Mouse (Mus musculus) adrenal gland (tissue): ENCODE measurements at regions not wholly inside any gene's neighbourhood (a gene's known extent, or its start where the extent isn't known, plus 50 kb on each side); places are given as distances from the start of the nearest gene placed in this dataset.
"Not testable (repeated sequence)": the region's sequence is repeated elsewhere in the genome, so short reads cannot be mapped to it uniquely, and the experiment has no call there.

Experiments used
- intact Hi-C: fragments of 180-260 bp; cut with DNase I; formaldehyde crosslinking; loops from one replicate; pipeline ENCODE4 v1.15.1; 2025

DNA sequence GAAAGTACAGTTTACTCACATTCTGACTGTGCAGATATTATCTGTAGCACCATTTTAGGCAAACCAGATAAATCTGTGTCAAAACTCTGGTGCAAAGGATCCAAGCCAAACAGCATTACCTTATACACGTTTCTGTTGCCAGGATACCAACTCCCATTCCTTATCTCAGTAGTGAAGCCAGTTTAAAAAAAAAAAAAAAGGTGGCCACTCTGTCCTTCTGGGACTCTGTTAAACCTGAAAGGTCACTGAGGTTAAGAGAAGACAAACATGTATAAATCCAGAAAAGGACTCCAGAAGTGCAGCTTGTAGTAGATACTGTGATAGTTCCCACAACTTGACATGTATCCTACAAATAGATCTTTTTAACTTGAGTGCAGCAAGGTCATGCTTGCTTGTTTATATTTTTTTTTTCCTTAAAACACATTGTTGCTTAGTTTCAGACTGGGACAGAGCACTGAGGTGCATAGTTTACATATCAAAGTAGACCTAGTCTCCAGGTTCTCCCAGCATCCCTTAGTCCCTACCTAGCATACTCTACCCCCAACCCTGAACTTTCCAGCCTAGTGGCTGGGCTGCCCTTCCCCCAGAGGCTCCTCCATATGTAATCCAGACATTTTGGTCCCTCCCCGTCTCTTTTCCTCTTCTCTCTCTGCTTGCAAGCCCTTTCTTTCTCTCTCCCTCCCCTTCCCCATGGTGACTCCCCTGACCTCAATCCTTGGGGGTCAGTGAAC is 116.7 kb upstream of the Rhobtb1 start:
- intact Hi-C loops: no loop called here

DNA sequence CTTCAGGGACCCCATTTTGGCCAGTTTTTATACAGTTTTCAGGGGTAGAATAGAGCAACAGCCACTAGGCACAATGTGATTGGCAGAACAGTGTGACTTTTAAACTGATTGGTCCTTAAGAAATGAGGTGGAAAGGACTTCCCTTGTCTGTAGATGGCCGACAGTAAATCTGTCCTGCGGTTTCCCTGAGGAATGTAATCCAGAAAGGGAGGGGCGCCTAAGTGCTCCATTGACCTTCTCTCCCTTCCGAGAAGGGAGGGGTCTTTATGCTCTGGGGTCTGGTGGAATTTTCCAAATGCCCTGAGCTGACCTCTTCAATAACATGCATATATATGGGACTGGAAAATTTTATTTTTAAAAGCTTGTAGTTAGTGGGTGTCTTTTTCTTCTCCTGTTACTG is 115.7 kb upstream of the Rhobtb1 start:
- intact Hi-C loops: not testable (repeated sequence)

DNA sequence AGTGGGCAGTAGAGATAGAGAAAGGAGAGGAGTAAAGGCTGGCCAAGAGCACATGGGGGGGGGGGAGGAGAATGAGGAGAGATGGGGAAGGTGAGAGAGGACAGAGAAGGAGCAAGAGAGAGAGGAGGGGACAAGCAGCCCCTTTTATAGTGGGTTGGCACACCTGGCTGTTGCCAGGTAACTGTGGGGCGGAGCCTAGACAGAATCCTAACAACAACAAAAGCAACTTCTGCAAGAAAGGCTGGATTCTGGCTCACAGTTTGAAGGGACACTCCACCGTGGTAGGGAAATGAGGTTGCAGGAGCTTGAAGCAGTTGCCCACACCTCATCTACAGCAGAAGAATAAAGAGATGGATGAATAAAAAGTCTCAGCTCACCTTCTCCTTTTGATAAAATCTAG is 115.1 kb upstream of the Rhobtb1 start:
- intact Hi-C loops: no loop called here

DNA sequence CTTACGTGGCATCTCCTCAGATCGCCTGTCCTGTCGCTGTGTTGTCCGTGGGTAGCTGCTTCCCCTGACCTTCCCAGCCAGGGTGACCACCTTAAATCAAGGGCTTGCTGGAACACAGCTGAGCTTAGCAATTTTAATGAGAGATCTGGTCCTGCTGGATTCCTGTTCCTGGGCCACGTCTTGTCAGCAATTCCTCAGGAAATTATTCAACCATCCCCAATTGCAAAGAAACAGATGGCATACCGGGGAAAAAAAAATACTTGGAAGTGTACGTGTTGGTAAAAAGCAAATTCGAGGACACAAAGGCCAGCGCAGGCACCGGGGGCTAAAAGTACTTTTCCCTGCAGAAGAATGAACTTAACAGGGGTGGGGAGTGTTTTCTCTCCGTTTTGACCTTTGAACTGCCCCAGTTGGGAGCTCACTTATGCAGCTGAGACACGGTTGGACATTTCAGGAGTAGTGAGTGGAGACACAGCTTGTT is 107.0 kb upstream of the Rhobtb1 start:
- intact Hi-C loops: no loop called here

DNA sequence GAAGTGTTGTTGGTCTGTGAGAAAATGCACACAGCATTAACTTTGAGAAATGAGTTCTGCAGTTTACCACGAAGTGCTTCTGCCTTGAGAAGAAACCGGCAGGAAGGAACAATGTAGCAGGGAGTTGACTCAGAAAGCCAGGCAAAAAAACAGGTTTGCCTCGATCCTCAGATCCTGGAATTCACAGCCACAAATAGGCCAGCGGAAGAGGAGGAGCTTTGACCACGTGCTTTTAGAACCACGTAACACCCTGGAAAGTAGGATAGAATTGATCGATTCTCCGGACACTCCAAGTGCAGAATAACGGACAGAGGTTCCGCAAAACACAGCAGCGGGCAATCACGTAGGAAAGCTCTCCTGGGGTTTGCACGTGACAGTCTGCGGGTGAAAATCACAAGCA is 106.0 kb upstream of the Rhobtb1 start:
- intact Hi-C loops: no loop called here

DNA sequence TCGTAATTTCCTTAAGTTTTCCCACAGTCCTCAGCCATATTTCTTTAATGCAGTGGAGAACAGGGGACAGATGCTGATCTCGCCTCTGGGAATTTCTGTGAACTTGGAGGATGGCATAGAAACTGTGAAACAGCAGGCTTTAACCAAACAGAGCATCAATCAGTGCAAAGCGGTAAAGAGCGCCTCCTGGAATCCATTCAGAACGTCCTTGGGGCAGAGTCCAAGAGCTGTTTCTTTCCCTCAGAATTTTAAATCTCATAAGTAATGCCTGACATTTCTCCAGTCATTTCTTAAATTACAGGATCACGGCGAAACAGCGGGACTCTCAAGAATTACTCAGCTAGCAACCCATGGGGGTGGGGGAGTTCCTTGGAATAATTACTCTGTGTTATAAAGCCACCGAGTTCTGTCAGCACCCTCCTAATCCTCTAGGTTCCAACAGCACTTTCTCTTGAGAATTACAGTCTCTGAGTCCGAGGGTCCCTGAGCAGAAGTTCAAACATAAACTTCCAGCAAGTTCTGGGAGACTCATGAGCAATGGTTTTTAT is 105.2 kb upstream of the Rhobtb1 start:
- intact Hi-C loops: no loop called here

DNA sequence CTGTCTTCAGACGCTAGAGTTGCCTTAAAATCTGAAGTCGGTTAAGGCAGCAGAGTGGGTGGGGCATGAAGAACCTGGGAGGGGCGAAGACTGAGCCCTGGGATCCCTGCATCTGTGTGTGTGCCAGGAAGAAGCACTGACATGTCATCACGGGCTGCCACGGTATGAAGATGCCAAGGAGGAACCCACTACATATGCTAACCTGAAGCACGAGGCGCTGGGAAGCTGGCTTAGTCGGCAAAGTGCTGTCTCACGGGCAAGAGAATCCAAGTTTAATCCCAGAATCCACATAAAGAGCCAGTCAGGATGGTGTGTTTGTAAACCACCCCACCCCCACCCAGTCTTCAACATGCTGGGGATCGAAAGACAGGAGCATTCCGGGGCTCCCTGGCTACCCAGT is 73.2 kb upstream of the Rhobtb1 start:
- intact Hi-C loops: no loop called here

DNA sequence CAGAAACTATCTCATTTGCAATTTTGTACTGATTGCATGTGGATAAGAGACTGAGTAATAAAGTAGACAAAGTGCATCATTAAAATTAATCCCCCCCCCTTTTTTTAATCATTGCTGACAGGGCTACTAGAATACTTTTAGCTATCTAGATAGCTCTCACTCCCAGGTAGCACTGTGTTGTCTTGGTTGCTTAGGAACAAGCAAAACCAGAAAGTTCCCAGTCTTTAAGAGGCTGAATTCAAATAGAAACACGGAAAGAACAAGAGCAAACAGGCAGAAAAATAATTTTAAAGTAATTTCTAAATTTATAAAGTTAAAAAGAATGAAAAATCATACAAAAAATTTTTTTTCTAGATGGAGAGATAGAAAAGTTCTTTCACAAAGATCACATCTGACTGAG is 65.0 kb upstream of the Rhobtb1 start:
- intact Hi-C loops: no loop called here

DNA sequence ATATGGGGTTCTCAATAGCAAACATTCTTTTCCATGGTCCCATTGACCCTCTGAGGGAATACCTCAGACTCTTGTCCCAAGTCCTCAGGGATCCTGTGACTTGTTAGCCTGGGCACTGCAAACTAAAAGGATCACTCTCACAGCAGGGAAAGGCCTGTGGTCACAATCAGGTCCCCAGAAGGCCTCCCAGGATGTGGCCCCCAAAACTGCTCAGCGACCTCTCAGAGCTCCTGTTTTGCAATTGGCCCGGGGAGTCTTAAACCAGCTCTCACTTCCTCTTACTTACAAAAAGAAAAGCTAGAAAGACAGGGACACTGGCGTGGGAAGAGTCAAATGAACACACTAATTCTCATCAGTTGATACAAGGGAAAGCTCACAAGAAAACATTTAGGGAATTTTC is 59.4 kb upstream of the Rhobtb1 start:
- intact Hi-C loops: no loop called here

DNA sequence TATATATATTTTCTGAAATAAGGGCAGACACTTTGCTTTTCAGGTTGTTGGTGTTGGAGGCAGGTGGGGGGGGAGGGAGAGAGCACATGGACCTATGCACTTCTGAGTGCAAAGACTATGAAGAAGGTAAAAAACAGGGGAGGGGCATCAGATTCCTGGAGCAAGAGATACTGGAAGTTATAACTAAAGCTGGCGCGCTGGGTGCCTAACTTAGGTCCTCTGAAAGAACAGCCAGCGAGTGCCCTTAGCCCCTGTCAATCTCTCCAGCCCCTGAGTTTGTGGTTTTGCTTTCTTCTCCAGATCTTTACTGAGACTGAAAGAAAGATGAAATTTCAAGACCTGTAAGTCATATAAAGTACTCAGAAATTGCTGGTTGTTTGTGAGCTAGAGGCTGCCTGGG is 51.2 kb upstream of the Rhobtb1 start:
- intact Hi-C loops: no loop called here

DNA sequence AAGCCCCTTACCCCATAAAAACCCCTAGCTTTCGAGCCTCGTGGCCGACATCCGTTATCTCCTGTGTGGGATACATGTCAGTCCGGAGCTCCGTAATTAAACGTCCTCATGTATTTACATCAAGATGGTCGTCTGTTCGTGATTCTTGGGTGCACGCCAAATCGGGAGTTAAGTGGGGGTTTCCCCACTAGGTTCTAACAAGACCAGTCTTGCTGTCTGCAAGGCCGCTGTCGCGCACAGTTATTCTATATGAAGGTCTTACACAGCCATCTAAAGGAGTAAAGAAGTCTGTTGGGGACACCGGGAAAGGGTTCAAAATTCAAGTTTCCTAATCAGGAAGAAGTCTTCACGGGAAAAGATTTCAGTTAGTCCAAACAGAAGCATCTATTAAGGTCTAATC is 50.5 kb upstream of the Rhobtb1 start:
- intact Hi-C loops: not testable (repeated sequence)
